Mouse (Mus musculus): ENCODE results near the gene Mark3. TPM values are rescaled to one million over a fixed set of nuclear protein-coding genes. Genes with fewer than 3 reads are reported as not detected.

Mark3 gene
- total and polyA plus RNA-seq, 2 experiments from 2014 or later: 41.3 to 112 TPM

DNA sequence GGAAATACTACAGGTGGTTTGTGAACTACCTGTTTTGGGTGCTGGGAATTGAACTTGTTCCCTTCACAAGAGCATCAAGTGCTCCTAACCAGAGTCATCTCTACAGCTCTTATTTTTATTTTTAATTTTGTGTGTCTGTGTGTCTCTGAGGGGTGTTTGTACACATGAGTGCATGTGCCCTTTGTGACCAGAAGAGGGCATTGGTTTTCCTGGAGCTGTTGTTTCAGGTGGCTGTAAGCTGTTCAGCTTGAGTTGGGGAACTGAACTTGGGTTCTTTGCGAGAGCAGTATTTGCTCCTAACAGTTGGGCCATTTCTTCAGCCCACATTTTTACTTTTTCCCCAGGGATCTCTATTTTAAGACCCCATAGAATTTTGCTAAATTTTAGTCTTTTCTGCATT lies 23.0 kb downstream of the Mark3 start:
- 0 out of 2 replicates have a peak, but pooled peaks have one; percentile 23 for TF ChIP-seq CTCF (IDR thresholded peaks at IDR 0.05)
- DNase-seq (ENCODE audit: low spot score): no peak

DNA sequence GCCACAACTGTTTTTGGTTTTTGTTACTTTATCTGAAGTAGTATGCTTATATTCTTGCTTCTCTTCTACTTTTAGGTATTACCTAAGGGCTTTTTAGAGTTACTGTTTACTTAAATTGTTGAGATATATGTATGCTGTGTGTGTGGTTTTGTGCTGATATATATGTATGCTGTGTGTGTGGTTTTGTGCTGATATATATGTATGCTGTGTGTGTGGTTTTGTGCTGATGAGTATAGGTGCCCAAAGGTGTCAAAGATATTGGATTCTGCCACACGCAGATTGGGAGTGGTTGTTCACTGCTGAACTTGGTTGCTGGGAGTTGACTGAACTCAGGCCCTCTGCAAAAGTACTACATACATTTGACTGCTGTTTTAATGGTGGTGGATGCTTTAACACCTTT lies 24.6 kb downstream of the Mark3 start:
- H3K27ac ChIP-seq (ENCODE audit: low read depth, low read length): no peak overlapping the region
- TF ChIP-seq CTCF (IDR thresholded peaks at IDR 0.05): no peak
- H3K4me2 ChIP-seq (ENCODE audit: low read depth, low read length, poor library complexity, severe bottlenecking): no peak overlapping the region
- no peaks in the 10 kb centered on the region for H3K9me3 ChIP-seq (ENCODE audit: low read length)
- no peak for ATAC-seq (ENCODE audit: low FRiP score)
- 96% methylated on average over 1 of the region's 1 CpGs for WGBS
- H3K27me3 ChIP-seq (ENCODE audit: insufficient read depth, low read length): no peaks in the 10 kb centered on the region
- no peak overlapping the region for H3K9ac ChIP-seq (replicated peaks; ENCODE audit: low read length, poor library complexity, severe bottlenecking)
- no peaks in the 10 kb centered on the region for H3K4me1 ChIP-seq (ENCODE audit: insufficient read depth, low read length)
- no peak for DNase-seq (ENCODE audit: low spot score)
- H3K4me3 ChIP-seq (ENCODE audit: low read depth, low read length): no peak overlapping the region
- peaks cover 4% of the 10 kb centered on the region; the same call in 1 of the 2 replicates for H3K36me3 ChIP-seq (ENCODE audit: insufficient read depth, low read length)

More for the DNA sequence above, 23.0 kb downstream of the Mark3 start:
- ATAC-seq (ENCODE audit: low FRiP score): no peak
- Histone ChIP-seq H3K27me3 (ENCODE audit: insufficient read depth, low read length) (no peaks in the 10 kb centered on the region), H3K36me3 (ENCODE audit: insufficient read depth, low read length) (0 out of 2 replicates have a peak, but pooled peaks cover 7% of the 10 kb centered on the region), H3K4me3 (ENCODE audit: low read depth, low read length) (no peak overlapping the region), H3K9ac (replicated peaks; ENCODE audit: low read length, poor library complexity, severe bottlenecking) (no peak overlapping the region), H3K4me2 (ENCODE audit: low read depth, low read length, poor library complexity, severe bottlenecking) (no peak overlapping the region), H3K9me3 (ENCODE audit: low read length) (no peaks in the 10 kb centered on the region), H3K4me1 (ENCODE audit: insufficient read depth, low read length) (no peaks in the 10 kb centered on the region), H3K27ac (ENCODE audit: low read depth, low read length) (no peak overlapping the region)
- 96% methylated on average over 1 of the region's 1 CpGs for WGBS

DNA sequence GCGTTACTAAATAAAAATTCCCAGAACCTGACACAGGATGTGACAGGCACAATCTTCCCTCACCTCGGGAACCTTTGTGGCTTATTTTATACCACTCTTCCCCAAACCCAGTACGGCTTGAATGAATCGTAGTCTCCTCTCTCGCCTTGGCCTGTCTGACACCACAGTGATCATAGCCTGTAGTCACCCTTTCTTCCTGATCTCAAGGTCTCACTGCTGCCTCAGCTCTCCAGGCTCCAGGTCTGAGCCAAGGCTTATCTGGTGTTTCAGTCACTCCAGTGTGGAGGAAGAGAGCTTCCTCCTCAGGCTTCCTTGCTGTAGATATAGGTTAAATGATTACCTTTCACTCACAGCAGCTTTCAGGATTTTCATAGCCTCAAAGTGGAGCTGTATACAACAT lies 25.3 kb downstream of the Mark3 start:
- H3K4me2 ChIP-seq (ENCODE audit: low read depth, low read length, poor library complexity, severe bottlenecking): no peak overlapping the region
- 94% methylated on average over 5 of the region's 5 CpGs for WGBS
- no peak for TF ChIP-seq CTCF (IDR thresholded peaks at IDR 0.05)

DNA sequence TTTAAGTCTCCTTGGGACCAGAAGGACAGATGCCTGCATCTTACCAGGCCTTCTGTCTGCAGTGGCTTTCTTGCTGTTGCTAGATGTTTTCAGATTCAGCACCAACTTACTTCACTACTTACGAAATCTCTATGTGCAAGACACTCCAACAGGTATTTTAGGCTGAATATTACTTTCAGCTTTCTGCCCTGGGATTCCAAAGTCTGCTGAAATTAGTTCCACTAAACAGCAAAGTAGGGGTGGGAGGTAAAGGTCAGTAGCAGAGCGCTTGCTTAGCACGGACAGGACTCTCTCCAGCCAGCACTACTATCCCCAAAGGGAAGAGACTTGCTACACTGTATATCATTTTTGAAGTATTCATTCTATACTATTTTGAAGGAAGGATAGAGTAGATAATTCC lies 29.5 kb downstream of the Mark3 start:
- no peak overlapping the region for H3K4me3 ChIP-seq (ENCODE audit: low read depth, low read length)
- DNase-seq (ENCODE audit: low spot score) (no peak), ATAC-seq (ENCODE audit: low FRiP score) (no peak)
- H3K27ac ChIP-seq (ENCODE audit: low read depth, low read length): no peak overlapping the region
- H3K4me2 ChIP-seq (ENCODE audit: low read depth, low read length, poor library complexity, severe bottlenecking): no peak overlapping the region
- TF ChIP-seq CTCF (IDR thresholded peaks at IDR 0.05): no peak
- H3K4me1 ChIP-seq (ENCODE audit: insufficient read depth, low read length): no peaks in the 10 kb centered on the region
- no peak overlapping the region for H3K9ac ChIP-seq (replicated peaks; ENCODE audit: low read length, poor library complexity, severe bottlenecking)
- H3K27me3 ChIP-seq (ENCODE audit: insufficient read depth, low read length): no peaks in the 10 kb centered on the region
- H3K36me3 ChIP-seq (ENCODE audit: insufficient read depth, low read length): peaks cover 2% of the 10 kb centered on the region; the same call in 1 of the 2 replicates
- H3K9me3 ChIP-seq (ENCODE audit: low read length): no peaks in the 10 kb centered on the region
- WGBS: 86% methylated on average over 3 of the region's 3 CpGs

More for the DNA sequence above, 25.3 kb downstream of the Mark3 start:
- H3K36me3 ChIP-seq (ENCODE audit: insufficient read depth, low read length): peaks cover 4% of the 10 kb centered on the region; the same call in 1 of the 2 replicates
- H3K9me3 ChIP-seq (ENCODE audit: low read length): no peaks in the 10 kb centered on the region
- no peaks in the 10 kb centered on the region for H3K27me3 ChIP-seq (ENCODE audit: insufficient read depth, low read length)
- DNase-seq (ENCODE audit: low spot score) (no peak), ATAC-seq (ENCODE audit: low FRiP score) (no peak)
- no peaks in the 10 kb centered on the region for H3K4me1 ChIP-seq (ENCODE audit: insufficient read depth, low read length)
- H3K4me3 ChIP-seq (ENCODE audit: low read depth, low read length): no peak overlapping the region
- no peak overlapping the region for H3K9ac ChIP-seq (replicated peaks; ENCODE audit: low read length, poor library complexity, severe bottlenecking)
- H3K27ac ChIP-seq (ENCODE audit: low read depth, low read length): no peak overlapping the region

DNA sequence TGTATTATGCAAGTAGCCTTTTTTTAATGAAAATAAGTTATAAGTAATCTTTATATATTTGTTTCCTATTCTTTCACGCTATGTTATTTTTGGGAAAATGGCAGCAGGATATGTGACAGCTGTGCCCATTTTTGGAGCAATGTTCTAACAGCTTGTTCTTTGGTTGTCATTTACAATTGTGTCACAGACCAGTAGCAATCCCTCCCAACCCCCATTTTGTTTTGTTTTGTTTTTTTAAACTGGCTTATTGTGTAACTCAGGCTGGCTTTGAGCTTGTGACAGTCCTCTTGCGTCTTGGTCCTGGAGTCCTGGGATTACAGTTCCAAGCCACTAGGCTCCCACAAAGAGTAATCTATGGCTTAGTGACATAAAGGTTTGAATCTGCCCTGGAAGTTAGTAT lies 31.3 kb downstream of the Mark3 start:
- H3K4me3 ChIP-seq (ENCODE audit: low read depth, low read length): no peak overlapping the region
- DNase-seq (ENCODE audit: low spot score): no peak
- TF ChIP-seq CTCF (IDR thresholded peaks at IDR 0.05): no peak
- no peak overlapping the region for H3K9ac ChIP-seq (replicated peaks; ENCODE audit: low read length, poor library complexity, severe bottlenecking)
- no peak overlapping the region for H3K27ac ChIP-seq (ENCODE audit: low read depth, low read length)
- no peak for ATAC-seq (ENCODE audit: low FRiP score)
- H3K9me3 ChIP-seq (ENCODE audit: low read length): no peaks in the 10 kb centered on the region
- peaks cover 2% of the 10 kb centered on the region; the same call in 1 of the 2 replicates for H3K36me3 ChIP-seq (ENCODE audit: insufficient read depth, low read length)
- 83% methylated on average over 2 of the region's 2 CpGs for WGBS
- H3K4me2 ChIP-seq (ENCODE audit: low read depth, low read length, poor library complexity, severe bottlenecking): no peak overlapping the region
- no peaks in the 10 kb centered on the region for H3K4me1 ChIP-seq (ENCODE audit: insufficient read depth, low read length)
- H3K27me3 ChIP-seq (ENCODE audit: insufficient read depth, low read length): no peaks in the 10 kb centered on the region

DNA sequence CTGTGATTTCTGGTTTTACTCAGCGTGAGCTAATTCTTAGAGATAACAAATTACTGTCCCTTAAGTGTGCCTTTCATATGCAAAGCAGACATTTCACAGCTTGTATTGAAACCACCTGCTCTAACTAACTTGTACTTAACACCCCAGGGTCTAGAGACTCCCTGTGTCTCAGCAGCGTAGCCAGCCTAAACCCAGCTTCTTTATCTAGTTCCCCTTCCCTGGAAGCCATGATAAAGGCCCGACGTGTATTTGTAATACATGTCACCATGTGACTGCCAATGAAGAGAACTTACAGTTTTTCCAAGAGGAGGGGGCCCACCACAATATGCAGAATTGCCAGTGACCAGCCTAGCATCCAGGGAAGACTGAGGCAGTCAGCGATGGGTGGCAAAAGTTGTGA lies 33.7 kb downstream of the Mark3 start:
- Histone ChIP-seq H3K9me3 (ENCODE audit: low read length) (no peaks in the 10 kb centered on the region), H3K36me3 (ENCODE audit: insufficient read depth, low read length) (peaks cover 7% of the 10 kb centered on the region; the same call in 1 of the 2 replicates), H3K27ac (ENCODE audit: low read depth, low read length) (no peak overlapping the region), H3K4me2 (ENCODE audit: low read depth, low read length, poor library complexity, severe bottlenecking) (no peak overlapping the region), H3K4me3 (ENCODE audit: low read depth, low read length) (no peak overlapping the region), H3K27me3 (ENCODE audit: insufficient read depth, low read length) (no peaks in the 10 kb centered on the region), H3K9ac (replicated peaks; ENCODE audit: low read length, poor library complexity, severe bottlenecking) (no peak overlapping the region), H3K4me1 (ENCODE audit: insufficient read depth, low read length) (no peaks in the 10 kb centered on the region)
- WGBS: 39% methylated on average over 5 of the region's 5 CpGs
- TF ChIP-seq CTCF (IDR thresholded peaks at IDR 0.05): no peak
- DNase-seq (ENCODE audit: low spot score) (no peak), ATAC-seq (ENCODE audit: low FRiP score) (no peak)

Data from midbrain, postnatal 0 days (tissue).